ENCODE assay signal across 15 mouse cellular contexts in the genomic region with DNA sequence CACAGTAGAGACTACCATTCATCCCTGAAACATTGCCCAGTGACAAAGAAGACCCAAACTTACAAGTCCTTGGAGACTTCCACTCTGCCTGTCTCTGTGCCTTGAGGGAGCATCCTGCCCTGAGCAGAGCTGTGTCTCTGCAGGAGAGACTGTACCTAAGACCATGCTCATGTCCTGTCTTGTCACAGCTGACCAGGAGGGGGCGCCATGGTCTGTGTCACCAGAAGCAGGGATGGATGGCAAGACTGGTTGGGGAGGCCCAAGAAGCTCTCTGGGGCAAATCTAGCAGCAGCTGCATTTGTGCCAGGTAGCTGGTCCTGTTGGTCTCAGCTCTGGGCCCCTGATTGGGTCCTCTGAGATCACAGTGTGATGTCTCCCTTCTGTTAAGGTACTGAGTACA.
DNase-seq lines count a peak whose midpoint lies in the region; ATAC-seq and TF ChIP-seq lines count a peak whose summit lies in the region.
"Had no signal": no experiment of that assay in that cellular context is flagged by ENCODE, and none has a peak within 500 bp of the region (broad histone marks: within the 10 kb centered on the region; RNA-seq: fewer than 3 reads in every experiment).

No protein-coding gene starts in this region.

- no peak overlapping the region for H3K4me2 ChIP-seq in hindbrain, postnatal 0 days (ENCODE audit: low read depth, low read length)
- H3K4me2 ChIP-seq in hindbrain, embryonic 12.5 days (replicated peaks), result no peak overlapping the region
- H3K4me2 ChIP-seq in liver, postnatal 0 days (ENCODE audit: low read depth, low read length), result no peak overlapping the region
- no peak overlapping the region for H3K4me2 ChIP-seq in liver, embryonic 11.5 days
- no peak overlapping the region for H3K4me2 ChIP-seq in neural tube, embryonic 15.5 days
- H3K4me2 ChIP-seq: heart, embryonic 13.5 days had no signal

- peak; percentile 70 for TF ChIP-seq CTCF in hindbrain, postnatal 0 days (IDR thresholded peaks at IDR 0.05; ENCODE audit: low read depth)
- TF ChIP-seq CTCF in liver, postnatal 0 days (IDR thresholded peaks at IDR 0.05; ENCODE audit: low read depth), result peak; percentile 31; the same call in 1 of the 2 replicates
- peak; percentile 50 for TF ChIP-seq CTCF in ES-Bruce4 (IDR thresholded peaks at IDR 0.05; ENCODE audit: low read depth, low read length)

- no peak for ATAC-seq in hindbrain, postnatal 0 days
- no peak for ATAC-seq in hindbrain, embryonic 12.5 days (ENCODE audit: low FRiP score)
- ATAC-seq in liver, postnatal 0 days, result no peak
- no peak for ATAC-seq in liver, embryonic 11.5 days (replicated peaks; ENCODE audit: low FRiP score)
- ATAC-seq in neural tube, embryonic 15.5 days (ENCODE audit: low FRiP score), result no peak
- ATAC-seq: forebrain, embryonic 14.5 days had no signal

- no peaks in the 10 kb centered on the region for H3K9me3 ChIP-seq in hindbrain, postnatal 0 days (ENCODE audit: low read length)
- H3K9me3 ChIP-seq in hindbrain, embryonic 12.5 days (replicated peaks), result no peaks in the 10 kb centered on the region
- no peaks in the 10 kb centered on the region for H3K9me3 ChIP-seq in liver, postnatal 0 days (ENCODE audit: low read length)
- H3K9me3 ChIP-seq in liver, embryonic 11.5 days (ENCODE audit: control insufficient read depth, low read length), result no peaks in the 10 kb centered on the region
- no peaks in the 10 kb centered on the region for H3K9me3 ChIP-seq in ES-Bruce4 (replicated peaks; ENCODE audit: control insufficient read depth, insufficient read depth, low read length, poor library complexity, severe bottlenecking)
- no peaks in the 10 kb centered on the region for H3K9me3 ChIP-seq in neural tube, embryonic 15.5 days (replicated peaks)
- H3K9me3 ChIP-seq in embryonic facial prominence, embryonic 10.5 days, result no peaks in the 10 kb centered on the region
- H3K9me3 ChIP-seq: heart, embryonic 13.5 days had no signal

- no peak overlapping the region for H3K9ac ChIP-seq in hindbrain, postnatal 0 days (replicated peaks; ENCODE audit: low read length)
- no peak overlapping the region for H3K9ac ChIP-seq in hindbrain, embryonic 12.5 days
- no peak overlapping the region for H3K9ac ChIP-seq in liver, postnatal 0 days (replicated peaks)
- no peak overlapping the region for H3K9ac ChIP-seq in liver, embryonic 11.5 days (ENCODE audit: low read depth, low read length)
- no peak overlapping the region for H3K9ac ChIP-seq in ES-Bruce4 (ENCODE audit: low read depth, poor library complexity, severe bottlenecking)
- no peak overlapping the region for H3K9ac ChIP-seq in neural tube, embryonic 15.5 days (replicated peaks)
- H3K9ac ChIP-seq: heart, embryonic 13.5 days had no signal

- H3K36me3 ChIP-seq in hindbrain, postnatal 0 days (ENCODE audit: insufficient read depth, low read length), result no peaks in the 10 kb centered on the region
- no peaks in the 10 kb centered on the region for H3K36me3 ChIP-seq in hindbrain, embryonic 12.5 days
- H3K36me3 ChIP-seq in liver, postnatal 0 days (replicated peaks; ENCODE audit: insufficient read depth, low read length), result no peaks in the 10 kb centered on the region
- no peaks in the 10 kb centered on the region for H3K36me3 ChIP-seq in liver, embryonic 11.5 days (ENCODE audit: control insufficient read depth, insufficient read depth, low read length)
- no peaks in the 10 kb centered on the region for H3K36me3 ChIP-seq in ES-Bruce4 (ENCODE audit: control insufficient read depth, insufficient read depth, low read length, poor library complexity, severe bottlenecking)
- no peaks in the 10 kb centered on the region for H3K36me3 ChIP-seq in neural tube, embryonic 15.5 days
- no peaks in the 10 kb centered on the region for H3K36me3 ChIP-seq in embryonic facial prominence, embryonic 10.5 days (replicated peaks)
- H3K36me3 ChIP-seq: heart, embryonic 13.5 days had no signal

- TF ChIP-seq EP300 in liver, postnatal 0 days (IDR thresholded peaks at IDR 0.05; ENCODE audit: low read depth), result no peak
- no peak for TF ChIP-seq EP300 in ES-Bruce4 (IDR thresholded peaks at IDR 0.05; ENCODE audit: insufficient read depth, low read depth, low read length)

- H3K27ac ChIP-seq in hindbrain, postnatal 0 days, result no peak overlapping the region
- no peak overlapping the region for H3K27ac ChIP-seq in hindbrain, embryonic 12.5 days
- no peak overlapping the region for H3K27ac ChIP-seq in liver, postnatal 0 days (ENCODE audit: low read depth)
- no peak overlapping the region for H3K27ac ChIP-seq in liver, embryonic 11.5 days (ENCODE audit: low read depth, low read length)
- no peak overlapping the region for H3K27ac ChIP-seq in ES-Bruce4 (ENCODE audit: insufficient read depth, low read length)
- H3K27ac ChIP-seq in neural tube, embryonic 15.5 days (replicated peaks), result no peak overlapping the region
- H3K27ac ChIP-seq in embryonic facial prominence, embryonic 10.5 days (replicated peaks), result no peak overlapping the region
- H3K27ac ChIP-seq: heart, embryonic 13.5 days had no signal

- H3K27me3 ChIP-seq in hindbrain, postnatal 0 days (ENCODE audit: insufficient read depth, low read length), result no peaks in the 10 kb centered on the region
- 0 out of 2 replicates have a peak, but pooled peaks cover 3% of the 10 kb centered on the region for H3K27me3 ChIP-seq in hindbrain, embryonic 12.5 days
- no peaks in the 10 kb centered on the region for H3K27me3 ChIP-seq in liver, postnatal 0 days (ENCODE audit: insufficient read depth, low read length)
- H3K27me3 ChIP-seq in liver, embryonic 11.5 days (replicated peaks; ENCODE audit: control insufficient read depth, insufficient read depth, low read length), result no peaks in the 10 kb centered on the region
- no peaks in the 10 kb centered on the region for H3K27me3 ChIP-seq in ES-Bruce4 (ENCODE audit: control insufficient read depth, insufficient read depth, low read length, poor library complexity, severe bottlenecking)
- no peaks in the 10 kb centered on the region for H3K27me3 ChIP-seq in neural tube, embryonic 15.5 days (replicated peaks)
- no peaks in the 10 kb centered on the region for H3K27me3 ChIP-seq in embryonic facial prominence, embryonic 10.5 days (replicated peaks; ENCODE audit: low read depth, poor library complexity, severe bottlenecking)
- H3K27me3 ChIP-seq: CH12.LX; heart, embryonic 13.5 days had no signal

- 48% methylated on average over 1 of the region's 1 CpGs for WGBS in hindbrain, postnatal 0 days
- WGBS in hindbrain, embryonic 12.5 days, result 29% methylated on average over 1 of the region's 1 CpGs
- WGBS in liver, postnatal 0 days (ENCODE audit: insufficient replicate concordance), result 19% methylated on average over 1 of the region's 1 CpGs
- 44% methylated on average over 1 of the region's 1 CpGs for WGBS in liver, embryonic 11.5 days
- WGBS in neural tube, embryonic 15.5 days, result 59% methylated on average over 1 of the region's 1 CpGs
- 50% methylated on average over 1 of the region's 1 CpGs for WGBS in embryonic facial prominence, embryonic 10.5 days

- no peak overlapping the region for H3K4me3 ChIP-seq in hindbrain, postnatal 0 days (ENCODE audit: low read length)
- H3K4me3 ChIP-seq in hindbrain, embryonic 12.5 days, result no peak overlapping the region
- H3K4me3 ChIP-seq in liver, postnatal 0 days (ENCODE audit: low read depth, low read length), result no peak overlapping the region
- H3K4me3 ChIP-seq in liver, embryonic 11.5 days (ENCODE audit: low read depth, low read length), result no peak overlapping the region
- no peak overlapping the region for H3K4me3 ChIP-seq in ES-Bruce4 (ENCODE audit: low read depth, low read length)
- no peak overlapping the region for H3K4me3 ChIP-seq in neural tube, embryonic 15.5 days (replicated peaks)
- H3K4me3 ChIP-seq in embryonic facial prominence, embryonic 10.5 days, result no peak overlapping the region
- H3K4me3 ChIP-seq: heart, embryonic 13.5 days had no signal

- DNase-seq in hindbrain, postnatal 0 days (ENCODE audit: low spot score), result no peak
- DNase-seq in liver, postnatal 0 days, result peak; percentile 23
- no peak for DNase-seq in liver, embryonic 11.5 days (ENCODE audit: low spot score)
- DNase-seq in R1 (ENCODE audit: low read depth, low spot score), result peak; percentile 51
- no peak for DNase-seq in embryonic facial prominence, embryonic 10.5 days (ENCODE audit: low spot score)
- DNase-seq: layer of hippocampus, postnatal 36 days; liver; lung, postnatal 4 days; right cerebral cortex, postnatal 14 days had no signal

- TF ChIP-seq POLR2A in ES-Bruce4 (IDR thresholded peaks at IDR 0.05; ENCODE audit: insufficient read depth, low read length), result no peak

- peaks cover 10% of the 10 kb centered on the region; the same call in 1 of the 2 replicates for H3K4me1 ChIP-seq in hindbrain, postnatal 0 days (ENCODE audit: insufficient read depth, low read length)
- peaks cover 18% of the 10 kb centered on the region for H3K4me1 ChIP-seq in hindbrain, embryonic 12.5 days
- H3K4me1 ChIP-seq in liver, postnatal 0 days (ENCODE audit: insufficient read depth), result peaks cover 4% of the 10 kb centered on the region
- no peaks in the 10 kb centered on the region for H3K4me1 ChIP-seq in liver, embryonic 11.5 days (replicated peaks; ENCODE audit: control insufficient read depth, insufficient read depth, low read length)
- no peaks in the 10 kb centered on the region for H3K4me1 ChIP-seq in ES-Bruce4 (ENCODE audit: control insufficient read depth, insufficient read depth, low read length)
- H3K4me1 ChIP-seq in neural tube, embryonic 15.5 days, result peaks cover 47% of the 10 kb centered on the region
- H3K4me1 ChIP-seq in embryonic facial prominence, embryonic 10.5 days, result peaks cover 16% of the 10 kb centered on the region; the same call in 1 of the 2 replicates

Comparison
In these comparisons a context has a peak if more than half of its experiments do, and no peak if none do; other contexts are left out.
1. DNase-seq: peak in liver, postnatal 0 days (single experiment) and R1 (single experiment); none in hindbrain, postnatal 0 days (single experiment), liver, embryonic 11.5 days (single experiment) and embryonic facial prominence, embryonic 10.5 days (single experiment).
2. Peak in every context shown above with its lines, with median percentiles within 50 percentile points of each other: CTCF ChIP-seq.